Mouse (Mus musculus): ENCODE measurements around the gene Sco2.

GRCm38 (mm10) chr15:89339696-89340095, 34.0 kb downstream of the Sco2 start:
- TF ChIP-seq POLR2A (IDR thresholded peaks at IDR 0.05; ENCODE audit: control insufficient read depth, extremely low read depth, insufficient read depth, low read length, poor library complexity) (no peak), CTCF (IDR thresholded peaks at IDR 0.05; ENCODE audit: borderline replicate concordance, control insufficient read depth, extremely low read depth, insufficient read depth, low read length, poor library complexity) (no peak)

Measured in thymus, adult 2 months (tissue).